Mouse (Mus musculus): ENCODE results near the gene Ankrd6.

DNA sequence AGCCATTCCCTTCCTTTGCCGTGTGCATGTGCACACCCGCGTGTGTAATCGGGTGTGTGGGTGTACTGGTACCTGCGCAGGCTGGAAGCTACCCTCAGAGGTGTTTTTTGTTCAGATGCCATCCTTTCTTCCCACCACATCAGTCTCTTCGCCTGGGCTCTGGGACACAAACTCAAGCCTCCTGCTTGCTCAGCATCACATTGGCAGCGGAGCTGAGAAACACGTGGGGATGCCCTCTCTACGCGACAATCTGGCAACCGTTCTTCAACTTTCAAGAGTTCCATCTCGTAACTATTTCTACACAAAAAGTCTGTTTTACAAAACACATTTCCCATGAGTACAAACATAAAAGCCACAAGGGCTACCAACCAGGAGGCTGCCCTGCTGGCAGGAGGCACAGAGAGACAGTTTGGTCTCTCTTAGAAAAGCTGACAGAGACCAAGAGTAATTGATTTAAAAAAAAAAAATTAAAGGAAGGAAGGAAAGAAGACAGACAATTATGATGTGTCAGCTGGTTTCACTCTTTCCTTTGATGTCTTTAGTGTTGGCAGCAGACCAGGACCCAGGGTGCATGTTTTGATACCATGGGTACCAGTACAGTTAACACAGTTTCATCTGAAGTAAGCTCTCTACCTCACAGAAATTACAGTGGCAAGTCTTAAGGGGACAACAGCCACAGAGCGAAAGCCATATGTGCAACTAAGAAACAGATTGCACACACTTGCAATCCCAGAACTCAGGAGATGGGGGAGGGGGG is 21.8 kb downstream of the Ankrd6 start:
- TF ChIP-seq CTCF (IDR thresholded peaks at IDR 0.05; ENCODE audit: control insufficient read depth, insufficient read depth, insufficient read length) (no peak), FOSL1 (IDR thresholded peaks at IDR 0.05; ENCODE audit: insufficient read depth, low read length, poor library complexity, severe bottlenecking) (no peak), MAX (IDR thresholded peaks at IDR 0.05) (no peak), USF1 (IDR thresholded peaks at IDR 0.05; ENCODE audit: low read depth) (no peak)
